Mouse (Mus musculus) ES-Bruce4 (cell line): ENCODE results near the gene Kmt5b. TPM values are rescaled to one million over a fixed set of nuclear protein-coding genes. Genes with fewer than 3 reads are reported as not detected.

Experiments
- H3K27ac ChIP-seq: 2 replicates; pipeline ENCODE4 v1.5.1; 2012; ENCODE audit warnings: low read length, inconsistent platforms; ENCODE audit not compliant: insufficient read depth
- H3K27me3 ChIP-seq: 2 replicates; pipeline ENCODE4 v1.6.1; 2012; ENCODE audit warnings: mild to moderate bottlenecking, low read length, inconsistent platforms; ENCODE audit not compliant: control insufficient read depth, poor library complexity, insufficient read depth, severe bottlenecking
- H3K36me3 ChIP-seq: 2 replicates; pipeline ENCODE4 v1.6.1; 2012; ENCODE audit warnings: inconsistent platforms, mild to moderate bottlenecking, low read length, moderate library complexity; ENCODE audit not compliant: control insufficient read depth, poor library complexity, insufficient read depth, severe bottlenecking
- H3K4me1 ChIP-seq: one replicate; pipeline ENCODE4 v1.8.1; 2011; ENCODE audit warnings: low read length; ENCODE audit not compliant: control insufficient read depth, insufficient read depth
- H3K4me3 ChIP-seq: 2 replicates; pipeline ENCODE4 v1.5.1; 2011; ENCODE audit warnings: low read depth, mild to moderate bottlenecking, low read length
- H3K9ac ChIP-seq: 2 replicates; pipeline ENCODE4 v1.6.1; 2012; ENCODE audit warnings: low read depth, mild to moderate bottlenecking, inconsistent platforms; ENCODE audit not compliant: poor library complexity, severe bottlenecking
- H3K9me3 ChIP-seq: replicated peaks from 2 replicates; pipeline ENCODE4 v1.6.1; 2012; ENCODE audit warnings: mild to moderate bottlenecking, low read length, inconsistent platforms; ENCODE audit not compliant: control insufficient read depth, poor library complexity, insufficient read depth, severe bottlenecking
- CTCF ChIP-seq: IDR thresholded peaks from one replicate; pipeline ENCODE4 v1.8.1; 2011; ENCODE audit warnings: low read depth, low read length
- EP300 ChIP-seq: IDR thresholded peaks from 2 replicates; pipeline ENCODE4 v1.6.1; 2011; ENCODE audit warnings: low read depth, low read length; ENCODE audit not compliant: insufficient read depth
- POLR2A ChIP-seq: IDR thresholded peaks from one replicate; pipeline ENCODE4 v1.8.1; 2011; ENCODE audit warnings: low read length; ENCODE audit not compliant: insufficient read depth
- polyA plus RNA-seq: library from polyadenylated mRNA; stranded (reverse); fragments of >200 nt; gene quantifications from 2 replicates; pipeline ENCODE4 v1.2.4, GENCODE M21; 2011; ENCODE audit warnings: low read depth; ENCODE audit not compliant: missing spikeins, insufficient read depth, insufficient read length

Gene Kmt5b
- polyA plus RNA-seq, 1 experiment, result 39.4 TPM

DNA sequence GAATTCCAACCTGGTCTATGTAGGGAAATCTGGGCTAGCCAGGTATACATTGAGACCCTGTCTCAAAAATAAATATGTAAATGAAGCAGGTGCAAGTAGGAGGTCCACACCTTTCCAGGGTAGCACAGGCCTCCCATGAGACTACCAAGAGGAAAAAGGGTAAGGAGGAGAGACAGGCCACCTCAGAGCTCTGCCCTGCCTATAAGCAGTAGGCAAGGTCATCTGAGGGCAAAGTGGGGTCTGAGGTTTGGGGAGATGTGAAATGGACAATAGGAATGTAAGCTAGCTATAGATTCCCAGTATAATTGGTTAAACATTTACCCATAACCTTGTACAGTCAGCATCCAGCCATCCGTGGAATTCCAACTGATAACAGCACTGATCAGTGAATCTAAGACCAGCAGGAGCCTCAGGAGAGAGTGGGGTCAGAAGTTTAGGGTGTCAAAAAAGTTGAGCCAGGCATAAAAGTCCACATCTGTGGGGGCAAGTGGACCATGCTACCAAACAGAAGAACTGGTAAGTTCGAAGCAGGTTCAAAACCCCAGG, 52.8 kb downstream of the Kmt5b start:
- H3K27me3 ChIP-seq, result no peaks in the 10 kb centered on the region
- no peak overlapping the region for H3K27ac ChIP-seq
- no peak overlapping the region for H3K9ac ChIP-seq
- peaks cover 1% of the 10 kb centered on the region for H3K4me1 ChIP-seq
- TF ChIP-seq EP300, result no peak
- TF ChIP-seq CTCF, result no peak
- TF ChIP-seq POLR2A, result no peak
- no peaks in the 10 kb centered on the region for H3K9me3 ChIP-seq
- H3K36me3 ChIP-seq, result no peaks in the 10 kb centered on the region
- no peak overlapping the region for H3K4me3 ChIP-seq

DNA sequence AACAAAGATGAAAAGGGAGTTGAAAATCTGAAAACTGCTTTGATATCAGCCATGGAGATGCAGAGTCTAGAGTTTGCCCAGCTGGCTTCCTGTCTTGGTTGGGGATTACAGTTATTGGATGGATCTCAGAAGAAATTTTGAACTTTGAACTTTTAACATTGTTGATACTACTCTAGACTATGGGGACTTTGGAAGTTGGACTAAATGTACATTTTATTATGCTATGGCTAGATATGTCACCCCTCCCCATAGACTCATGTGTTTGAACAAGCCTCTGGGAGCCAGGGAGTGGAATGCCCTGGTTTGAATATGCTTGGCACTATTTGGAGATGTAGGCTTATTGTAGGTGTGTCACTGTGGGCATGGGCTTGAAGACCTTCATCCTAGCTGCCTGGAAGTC, 57.8 kb downstream of the Kmt5b start:
- Histone ChIP-seq H3K36me3 (no peaks in the 10 kb centered on the region), H3K9ac (no peak overlapping the region), H3K9me3 (no peaks in the 10 kb centered on the region), H3K27ac (no peak overlapping the region), H3K4me3 (no peak overlapping the region), H3K4me1 (no peaks in the 10 kb centered on the region), H3K27me3 (no peaks in the 10 kb centered on the region)
- TF ChIP-seq EP300, result no peak
- no peak for TF ChIP-seq POLR2A
- TF ChIP-seq CTCF, result no peak

DNA sequence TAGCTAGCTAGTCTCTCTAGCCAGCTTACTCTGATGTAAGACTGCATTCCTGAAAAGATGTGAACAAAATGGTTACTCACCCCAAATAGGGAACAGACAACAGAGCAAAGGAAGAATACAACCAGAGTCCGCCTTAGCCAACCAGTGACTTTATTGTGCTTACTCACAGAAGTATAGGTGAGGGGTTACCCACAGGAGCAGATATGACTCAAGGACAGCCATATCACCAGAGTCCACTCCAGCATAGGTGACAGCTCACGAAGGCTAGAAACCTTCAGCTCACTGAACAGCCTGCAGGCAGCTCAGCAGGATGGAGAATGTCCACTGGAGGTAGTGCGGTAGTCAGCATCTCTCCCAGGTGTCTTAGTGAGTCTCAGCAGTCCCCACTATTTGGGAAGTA, 62.6 kb downstream of the Kmt5b start:
- TF ChIP-seq EP300 (no peak), CTCF (no peak), POLR2A (no peak)
- H3K27me3 ChIP-seq, result no peaks in the 10 kb centered on the region
- no peaks in the 10 kb centered on the region for H3K9me3 ChIP-seq
- no peak overlapping the region for H3K27ac ChIP-seq
- H3K36me3 ChIP-seq, result no peaks in the 10 kb centered on the region
- H3K4me3 ChIP-seq, result no peak overlapping the region
- H3K9ac ChIP-seq, result no peak overlapping the region
- no peaks in the 10 kb centered on the region for H3K4me1 ChIP-seq

DNA sequence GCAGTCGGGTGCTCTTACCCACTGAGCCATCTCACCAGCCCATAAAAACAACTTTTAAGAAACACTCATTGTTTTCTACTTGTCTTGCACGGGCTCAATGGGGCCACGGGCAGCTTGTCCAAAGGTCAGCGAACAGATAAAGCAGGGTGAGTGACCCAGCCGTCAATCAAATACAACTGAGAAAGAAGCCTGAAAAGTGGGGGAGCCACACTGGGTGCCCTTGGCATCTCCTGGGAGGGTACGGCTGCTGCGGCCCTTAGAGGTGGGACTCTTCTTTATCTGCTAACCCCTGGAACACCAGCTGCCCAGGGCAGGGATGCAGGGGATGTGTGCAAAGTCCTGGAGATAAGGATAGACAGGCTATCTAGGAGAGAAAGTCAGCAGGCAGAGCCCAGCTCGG, 64.5 kb downstream of the Kmt5b start:
- no peak for TF ChIP-seq POLR2A
- TF ChIP-seq EP300, result no peak
- TF ChIP-seq CTCF, result no peak
- Histone ChIP-seq H3K9me3 (no peaks in the 10 kb centered on the region), H3K27me3 (no peaks in the 10 kb centered on the region), H3K4me3 (no peak overlapping the region), H3K9ac (no peak overlapping the region), H3K4me1 (no peaks in the 10 kb centered on the region), H3K36me3 (no peaks in the 10 kb centered on the region), H3K27ac (no peak overlapping the region)

DNA sequence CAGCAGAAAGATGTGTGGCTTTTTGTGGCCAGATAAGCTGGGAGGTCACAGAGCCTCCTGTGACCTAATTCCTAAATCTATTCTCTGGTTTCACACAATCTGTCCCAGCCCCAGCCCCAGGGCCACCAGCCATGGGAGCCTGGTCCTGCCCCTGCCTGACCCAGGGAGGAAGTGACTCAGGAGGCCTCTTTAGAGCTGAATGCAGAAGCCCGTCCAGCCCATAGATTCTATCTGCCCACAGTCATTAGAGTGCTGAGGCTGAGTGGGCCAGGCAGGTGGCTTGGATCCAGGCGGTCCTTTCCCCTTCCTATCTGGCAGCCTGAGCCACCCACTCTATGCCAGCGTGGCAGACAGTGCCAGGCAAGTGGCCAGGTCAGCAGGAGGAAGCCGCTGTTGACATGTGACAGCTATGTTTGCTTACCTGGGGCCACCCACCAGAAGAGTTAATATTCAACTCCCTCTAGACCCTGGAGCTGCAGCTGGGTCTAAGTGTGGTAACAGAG, 65.7 kb downstream of the Kmt5b start:
- Histone ChIP-seq H3K27ac (no peak overlapping the region), H3K4me1 (peaks cover 4% of the 10 kb centered on the region), H3K9ac (0 out of 2 replicates have a peak overlapping the region, but pooled peaks have one; percentile 6), H3K27me3 (no peaks in the 10 kb centered on the region), H3K9me3 (no peaks in the 10 kb centered on the region), H3K36me3 (no peaks in the 10 kb centered on the region), H3K4me3 (peak overlapping the region; percentile 13; the same call in 1 of the 2 replicates)
- TF ChIP-seq POLR2A (no peak), CTCF (no peak), EP300 (no peak)

DNA sequence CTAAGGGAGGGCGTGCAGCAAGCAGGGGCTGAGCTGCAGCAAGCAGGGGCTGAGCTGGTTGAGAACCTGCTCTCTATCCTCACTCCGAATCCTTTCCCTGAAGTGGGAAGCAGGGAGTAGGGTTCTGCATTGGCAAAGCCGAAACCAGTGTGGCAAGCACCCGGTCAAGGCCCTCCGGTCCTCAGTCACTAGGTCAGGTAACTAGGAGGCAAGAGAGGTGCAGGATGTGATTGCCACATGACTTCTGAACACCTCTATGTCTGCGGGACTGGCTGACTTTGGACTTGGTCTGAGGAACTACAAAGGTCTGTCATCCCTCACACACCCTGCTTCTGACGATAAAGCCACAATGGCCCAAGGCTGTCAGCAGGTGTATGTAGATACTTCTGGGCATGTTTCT, 67.1 kb downstream of the Kmt5b start:
- H3K27ac ChIP-seq, result no peak overlapping the region
- H3K9me3 ChIP-seq, result no peaks in the 10 kb centered on the region
- no peak overlapping the region for H3K4me3 ChIP-seq
- TF ChIP-seq EP300 (no peak), POLR2A (no peak), CTCF (no peak)
- no peaks in the 10 kb centered on the region for H3K36me3 ChIP-seq
- H3K27me3 ChIP-seq, result no peaks in the 10 kb centered on the region
- no peak overlapping the region for H3K9ac ChIP-seq
- H3K4me1 ChIP-seq, result peaks cover 4% of the 10 kb centered on the region
